Mouse (Mus musculus) adrenal gland (tissue): ENCODE results near the gene Zbtb11.
"Not testable (repeated sequence)": the region's sequence is repeated elsewhere in the genome, so short reads cannot be mapped to it uniquely, and the experiment has no call there.

ENCODE experiments used
- intact Hi-C: fragments of 180-260 bp; cut with DNase I; formaldehyde crosslinking; loops from one replicate; pipeline ENCODE4 v1.15.1; 2025

The Zbtb11 gene

GRCm38 (mm10) chr16:56034566-56034965 lies 60.9 kb downstream of the Zbtb11 start:
- intact Hi-C loops = no loop called here

- intact Hi-C loops = no loop called here
Observed at GRCm38 (mm10) chr16:56036501-56036900, 62.8 kb downstream of the Zbtb11 start.

GRCm38 (mm10) chr16:56037138-56038010 lies 63.7 kb downstream of the Zbtb11 start, which contains the start of gene Trmt10c:
Trmt10c (minus strand) TSS chr16:56037819.
- intact Hi-C loops = no loop called here

DNA sequence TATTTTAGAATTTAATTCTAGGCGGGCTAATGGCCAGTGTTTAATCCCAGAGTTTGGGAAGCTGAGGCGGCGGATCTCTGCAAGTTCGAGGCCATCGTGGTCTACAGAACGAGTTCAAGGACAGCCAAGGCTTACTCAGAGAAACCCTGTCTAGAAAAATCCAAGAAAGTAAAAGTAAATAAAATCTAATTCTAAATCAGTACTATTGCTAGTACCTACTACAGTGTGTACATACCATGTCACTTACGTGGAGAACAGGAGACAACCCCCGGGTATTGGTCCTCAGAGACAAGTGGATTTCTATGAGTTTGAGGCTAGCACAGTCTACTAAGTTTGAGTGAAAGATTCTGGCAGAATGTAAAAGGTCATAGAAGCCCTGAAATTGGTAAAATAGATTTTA lies 64.4 kb downstream of the Zbtb11 start:
- intact Hi-C loops = no loop called here

DNA sequence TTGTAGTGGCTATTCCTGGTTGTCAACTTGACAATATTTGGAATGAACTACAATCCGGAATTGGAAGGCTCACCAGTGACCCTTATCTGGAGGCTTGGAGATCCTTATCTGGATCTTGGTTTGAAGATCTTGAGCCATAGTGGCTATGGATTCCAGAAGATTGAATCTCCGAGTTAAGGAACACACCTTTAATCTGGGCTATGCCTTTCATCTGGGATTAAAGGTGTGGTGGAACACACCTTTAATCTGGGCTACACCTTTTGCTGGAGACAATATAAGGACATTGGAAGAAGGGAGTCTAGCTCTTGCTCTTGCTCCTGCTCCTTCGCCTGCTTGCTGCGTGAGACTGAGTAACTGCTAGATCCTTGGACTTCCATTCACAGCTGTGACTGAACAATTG lies 74.4 kb downstream of the Zbtb11 start, which contains the start of gene Senp7:
TSS of gene Senp7 (plus strand) at position 301 of the 400 bp plus-strand sequence.
- intact Hi-C loops = not testable (repeated sequence)

GRCm38 (mm10) chr16:56055911-56056310 lies 82.2 kb downstream of the Zbtb11 start:
- intact Hi-C loops = no loop called here

- intact Hi-C loops = no loop called here
Observed at GRCm38 (mm10) chr16:56056944-56057590, 83.4 kb downstream of the Zbtb11 start.

GRCm38 (mm10) chr16:56058151-56058550 lies 84.5 kb downstream of the Zbtb11 start:
- intact Hi-C loops = no loop called here
